Mouse (Mus musculus): ENCODE measurements around the gene Mknk2. TPM values are rescaled to one million over a fixed set of nuclear protein-coding genes. Genes with fewer than 3 reads are reported as not detected.
"Not testable (repeated sequence)": the region's sequence is repeated elsewhere in the genome, so short reads cannot be mapped to it uniquely, and the experiment has no call there.

The Mknk2 gene
- total RNA-seq, 2 experiments from 2014 or later, result 32.8 to 40.1 TPM

DNA sequence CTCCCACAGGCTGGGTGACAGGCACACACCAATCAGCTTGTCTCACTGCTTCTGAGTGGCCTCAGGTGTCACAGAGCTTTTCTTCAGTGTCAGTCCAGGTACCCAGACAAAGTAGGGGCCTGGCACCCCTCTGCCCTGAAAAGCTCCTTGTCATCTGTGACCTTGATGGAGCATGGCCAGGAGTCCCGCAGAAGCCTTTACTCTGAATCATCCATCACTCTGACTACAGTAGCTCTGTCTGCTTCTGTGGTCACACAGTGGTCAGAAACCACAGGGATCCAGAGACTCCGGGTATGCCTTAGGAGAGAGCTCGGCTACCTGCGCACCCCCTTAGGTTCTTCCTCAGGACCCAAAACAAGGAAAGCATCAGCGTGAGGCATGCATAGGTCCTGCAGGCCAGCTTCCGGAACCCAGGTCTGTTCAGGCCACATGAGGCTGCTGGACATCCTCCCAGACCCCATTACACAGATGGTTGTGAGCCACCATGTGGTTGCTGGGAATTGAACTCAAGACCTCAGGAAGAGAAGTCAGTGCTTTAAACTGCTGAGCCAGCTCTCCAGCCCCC is 24.7 kb downstream of the Mknk2 start:
- no peak for ATAC-seq (replicated peaks; ENCODE audit: poor library complexity)

DNA sequence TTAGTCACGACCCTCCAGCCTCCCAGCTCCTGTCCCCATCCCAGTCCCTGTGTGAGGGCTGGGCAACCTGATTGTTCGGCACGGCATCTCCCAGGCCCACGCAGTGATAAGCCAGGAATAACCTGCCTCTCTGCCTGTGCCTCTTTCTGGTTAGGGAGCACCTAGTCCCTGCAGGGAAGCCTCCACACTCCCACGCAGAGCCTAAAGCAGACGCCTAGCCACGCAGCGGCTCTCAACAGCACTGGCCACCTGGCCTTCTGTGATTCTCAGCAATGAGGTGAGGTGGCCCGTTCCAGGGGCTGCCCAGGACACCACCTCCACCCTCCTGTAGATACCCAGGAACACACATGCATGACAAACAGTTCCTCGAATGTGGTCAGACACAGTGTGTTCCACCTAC is 27.5 kb downstream of the Mknk2 start:
- no peak for ATAC-seq (replicated peaks; ENCODE audit: poor library complexity)

DNA sequence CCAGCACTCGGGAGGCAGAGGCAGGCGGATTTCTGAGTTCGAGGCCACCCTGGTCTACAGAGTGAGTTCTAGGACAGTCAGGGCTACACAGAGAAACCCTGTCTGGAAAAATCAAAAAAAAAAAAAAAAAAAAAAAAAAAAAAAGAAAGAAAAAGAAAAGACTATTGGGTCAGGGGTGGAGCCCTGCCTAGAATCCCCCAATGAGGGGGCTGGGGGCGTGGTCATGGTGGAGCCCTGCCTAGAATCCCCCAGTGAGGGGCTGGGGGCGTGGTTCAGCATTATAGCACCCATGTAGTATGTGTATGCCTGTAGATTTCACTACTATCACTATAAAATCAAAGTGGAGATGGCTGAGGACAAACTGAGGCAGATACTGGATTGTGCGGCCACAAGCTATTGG is 28.0 kb downstream of the Mknk2 start:
- not testable (repeated sequence) for ATAC-seq (replicated peaks; ENCODE audit: poor library complexity)

DNA sequence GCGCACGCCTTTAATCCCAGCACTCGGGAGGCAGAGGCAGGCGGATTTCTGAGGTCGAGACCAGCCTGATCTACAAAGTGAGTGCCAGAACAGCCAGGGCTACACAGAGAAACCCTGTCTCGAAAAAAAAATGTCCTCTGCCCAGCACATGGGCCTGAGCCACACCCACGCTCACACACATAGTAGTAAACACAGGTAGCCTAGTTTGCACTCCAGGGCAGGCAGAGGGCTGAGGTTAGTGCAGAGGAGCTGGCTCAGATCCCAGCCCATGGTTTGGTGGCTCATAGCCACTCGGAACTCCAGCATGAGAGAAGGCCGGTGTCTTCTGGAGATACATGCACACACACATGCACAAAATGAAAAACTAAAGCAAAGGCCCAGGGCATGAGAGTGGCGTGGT is 31.0 kb downstream of the Mknk2 start:
- ATAC-seq (replicated peaks; ENCODE audit: poor library complexity), result no peak

DNA sequence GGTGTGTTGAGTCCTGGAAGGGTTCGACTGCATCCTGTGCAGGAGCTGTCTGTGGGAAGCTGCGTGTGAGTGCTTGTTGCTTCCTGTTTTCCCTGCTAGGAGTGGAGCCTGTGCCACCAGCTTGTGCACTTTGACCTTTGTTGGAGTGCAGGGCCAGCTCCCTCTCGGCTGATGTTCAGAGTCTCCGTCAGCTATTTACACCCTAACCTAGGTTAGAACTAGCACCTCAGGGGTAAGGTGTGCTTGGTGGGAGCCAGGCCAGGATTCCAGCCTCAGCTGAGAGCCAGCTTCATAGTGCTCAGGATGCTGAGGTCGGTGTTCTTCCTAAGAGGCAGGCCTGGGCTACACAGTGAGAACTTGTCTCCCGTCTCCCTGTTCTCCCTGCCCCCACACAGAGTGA is 42.6 kb downstream of the Mknk2 start:
- ATAC-seq (replicated peaks; ENCODE audit: poor library complexity), result no peak

DNA sequence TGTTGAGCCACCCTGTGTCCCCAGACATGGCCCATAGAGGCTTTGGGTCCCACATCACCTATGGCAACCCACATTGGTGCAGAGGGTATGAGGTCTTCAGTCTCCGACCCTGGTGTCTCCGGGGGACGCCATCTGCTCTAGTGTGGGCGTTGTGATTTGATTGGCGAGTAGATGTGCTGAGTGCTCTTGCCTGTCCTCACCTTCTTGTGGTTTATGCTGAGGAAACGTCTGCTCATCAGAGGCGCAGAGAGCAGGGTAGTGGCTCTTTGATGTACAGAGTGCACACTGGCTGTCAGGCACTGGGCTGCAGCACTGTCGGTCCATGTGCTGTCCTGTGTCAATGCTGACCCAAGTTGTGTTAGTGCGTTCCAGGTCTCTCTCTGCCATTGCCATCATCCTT is 49.0 kb downstream of the Mknk2 start:
- no peak for ATAC-seq (replicated peaks; ENCODE audit: poor library complexity)

DNA sequence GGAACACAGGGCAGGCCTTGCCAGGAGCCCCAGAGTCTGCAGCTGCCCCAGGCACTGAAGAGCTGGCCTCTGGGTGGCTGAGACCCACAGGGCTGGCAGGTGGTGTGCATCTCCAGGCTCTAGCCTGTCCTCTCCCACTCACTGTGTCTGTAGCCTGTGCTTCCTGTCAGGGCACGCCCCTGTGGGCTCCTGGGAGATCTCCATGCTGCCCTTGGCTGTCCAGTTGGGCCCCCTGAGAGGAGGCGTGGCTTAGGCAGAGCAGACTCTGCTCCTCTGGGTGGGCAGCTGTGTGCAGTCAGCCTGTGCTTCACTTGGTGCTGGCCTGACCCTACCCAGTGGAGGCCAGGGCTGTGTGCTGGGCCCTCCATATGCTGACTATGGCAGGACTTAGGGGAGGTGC is 50.2 kb downstream of the Mknk2 start:
- ATAC-seq (replicated peaks; ENCODE audit: poor library complexity), result no peak

DNA sequence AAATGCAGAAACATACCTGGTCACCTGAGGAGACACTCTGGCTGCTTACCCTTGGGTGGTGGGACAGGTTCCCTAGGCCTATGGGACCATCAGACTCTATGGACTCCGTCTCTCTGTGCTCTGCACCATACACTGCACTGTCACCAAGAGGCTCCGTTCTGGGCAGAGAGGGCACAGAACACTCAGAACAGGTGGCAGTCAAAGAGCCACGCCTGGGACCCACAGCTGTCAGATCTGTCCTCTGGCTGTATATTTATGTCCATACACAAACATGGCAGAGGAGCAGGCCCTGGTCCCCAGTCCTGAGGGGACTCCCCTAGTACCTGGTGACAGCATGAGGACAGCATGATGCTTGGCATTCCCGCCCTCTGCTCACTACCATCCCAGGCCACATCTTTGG is 52.1 kb downstream of the Mknk2 start:
- no peak for ATAC-seq (replicated peaks; ENCODE audit: poor library complexity)

DNA sequence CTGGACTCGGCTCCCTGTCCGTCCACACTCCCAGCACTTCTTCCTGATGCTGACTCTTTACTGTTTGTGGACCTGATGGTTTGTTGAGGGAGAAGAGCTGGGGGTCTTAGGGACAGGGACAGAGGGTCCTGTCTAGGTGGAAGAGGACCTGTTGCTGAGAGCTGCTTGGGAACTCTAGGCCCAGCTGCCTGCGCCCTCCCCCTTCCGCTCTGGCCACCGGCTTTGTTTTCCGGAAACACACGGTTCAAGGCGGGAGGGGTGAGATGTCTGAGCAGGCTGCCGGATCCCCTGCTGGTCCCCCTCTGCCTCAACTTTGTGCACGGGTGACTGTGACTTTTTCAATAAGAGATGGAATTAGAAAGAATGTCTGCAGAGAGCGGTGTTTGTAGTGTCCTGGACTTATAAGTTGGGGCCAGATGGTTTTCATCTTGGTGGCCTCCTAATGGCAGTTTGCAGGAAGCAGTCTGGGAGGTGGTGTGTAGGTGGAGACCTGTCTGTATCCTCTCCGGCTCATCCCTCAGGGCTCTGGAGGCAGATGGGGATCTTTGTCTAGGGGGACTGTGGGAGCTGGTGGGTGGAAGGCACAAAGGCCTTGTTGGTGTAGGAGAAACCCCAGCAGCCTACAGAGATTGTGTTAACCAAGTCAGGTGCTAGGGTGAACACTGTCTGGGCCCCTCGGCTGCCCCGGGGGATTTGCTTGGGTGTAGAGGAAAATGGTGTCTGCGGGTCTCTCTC is 54.3 kb downstream of the Mknk2 start:
- peak; percentile 21 for ATAC-seq (replicated peaks; ENCODE audit: poor library complexity)

DNA sequence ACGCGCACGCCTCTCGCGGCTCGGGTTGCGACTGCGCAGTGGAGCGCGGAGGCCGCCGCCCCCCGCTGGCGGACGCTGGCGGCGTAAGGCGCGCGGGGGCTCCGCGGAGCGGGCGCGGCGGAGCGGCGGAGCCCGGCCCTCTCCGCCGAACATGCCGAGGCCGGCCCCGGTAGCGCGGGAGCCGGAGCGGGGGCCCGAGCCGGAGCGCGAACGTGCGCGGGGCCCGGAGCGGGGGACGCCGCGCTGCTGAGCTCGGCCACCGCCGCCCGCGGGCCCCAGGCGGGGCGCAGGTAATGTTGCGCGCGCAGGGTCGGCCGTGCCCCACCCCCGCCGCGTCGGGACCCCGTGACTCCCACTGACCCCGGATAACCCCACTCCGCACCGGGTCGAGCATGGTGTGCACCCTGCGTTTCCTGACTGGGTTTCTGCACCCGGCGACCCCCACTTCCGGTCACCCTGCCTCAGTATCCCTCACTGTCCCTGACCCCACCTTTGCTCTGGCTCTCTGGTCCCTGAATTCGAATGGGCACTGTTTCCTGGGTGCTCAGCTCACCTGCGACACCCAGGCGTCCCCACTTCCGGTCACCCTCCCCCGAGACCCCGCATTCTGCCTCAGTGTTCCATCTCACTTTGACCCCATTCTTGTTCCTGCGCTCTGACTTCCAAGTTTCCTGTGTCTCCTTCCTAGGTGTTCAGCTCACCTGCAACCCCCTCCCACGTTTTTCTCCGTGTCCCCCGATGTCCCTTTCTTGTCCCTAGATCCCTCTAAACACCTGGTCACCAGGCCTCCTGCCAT is 55.1 kb downstream of the Mknk2 start, which contains the start of gene Csnk1g2:
TSS of gene Csnk1g2 (plus strand) at position 178 of the 796 bp plus-strand sequence.
- 0 out of 2 replicates have a peak, but pooled peaks have one; percentile 13 for ATAC-seq (replicated peaks; ENCODE audit: poor library complexity)

DNA sequence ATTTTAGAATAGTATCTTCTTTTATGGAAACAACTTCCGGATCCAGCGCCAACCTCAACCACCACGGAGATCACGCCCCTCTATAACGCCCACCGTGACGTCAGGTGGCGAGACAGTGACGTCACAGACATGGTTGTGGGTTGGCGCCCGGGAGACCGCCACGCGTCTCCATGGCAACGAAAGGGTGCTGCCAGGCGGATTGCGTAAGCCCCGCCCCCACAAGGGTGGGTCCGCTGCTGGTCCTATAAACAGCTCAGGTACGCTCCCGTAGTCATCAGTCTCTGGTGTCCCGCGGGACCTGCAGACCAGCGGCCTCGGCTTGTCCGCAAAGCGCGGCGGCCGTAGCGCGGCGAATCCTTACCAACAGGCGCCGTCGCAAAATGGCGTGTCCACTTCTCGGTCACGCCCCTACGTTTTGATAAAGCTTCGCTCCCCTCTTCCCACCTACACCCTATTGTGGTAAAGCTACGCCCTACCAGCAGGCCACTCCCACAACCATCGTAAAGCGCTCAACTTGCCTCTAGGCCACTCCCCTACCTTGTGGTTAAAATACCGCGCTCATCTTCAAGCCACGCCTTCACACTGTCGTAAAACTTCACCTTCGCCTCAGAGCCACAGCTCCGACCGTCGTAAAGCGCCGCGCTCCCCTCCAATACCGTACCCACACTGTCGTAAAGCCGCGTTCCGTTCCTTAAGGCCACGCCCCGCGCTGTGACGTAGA is 55.8 kb downstream of the Mknk2 start:
- ATAC-seq (replicated peaks; ENCODE audit: poor library complexity), result peak; percentile 82

DNA sequence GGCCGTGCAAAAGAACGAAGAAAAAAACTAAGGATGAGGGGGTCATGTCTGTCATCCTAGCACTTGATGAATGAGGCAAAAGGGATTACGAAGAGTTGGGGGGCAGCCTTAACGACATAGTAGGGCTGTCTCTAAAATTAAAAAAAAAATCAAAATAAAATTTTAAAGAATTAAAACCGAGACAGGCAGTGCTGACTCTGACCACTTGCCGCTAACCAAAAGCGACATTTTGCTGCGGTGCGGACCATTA is 56.3 kb downstream of the Mknk2 start:
- ATAC-seq (replicated peaks; ENCODE audit: poor library complexity), result no peak

DNA sequence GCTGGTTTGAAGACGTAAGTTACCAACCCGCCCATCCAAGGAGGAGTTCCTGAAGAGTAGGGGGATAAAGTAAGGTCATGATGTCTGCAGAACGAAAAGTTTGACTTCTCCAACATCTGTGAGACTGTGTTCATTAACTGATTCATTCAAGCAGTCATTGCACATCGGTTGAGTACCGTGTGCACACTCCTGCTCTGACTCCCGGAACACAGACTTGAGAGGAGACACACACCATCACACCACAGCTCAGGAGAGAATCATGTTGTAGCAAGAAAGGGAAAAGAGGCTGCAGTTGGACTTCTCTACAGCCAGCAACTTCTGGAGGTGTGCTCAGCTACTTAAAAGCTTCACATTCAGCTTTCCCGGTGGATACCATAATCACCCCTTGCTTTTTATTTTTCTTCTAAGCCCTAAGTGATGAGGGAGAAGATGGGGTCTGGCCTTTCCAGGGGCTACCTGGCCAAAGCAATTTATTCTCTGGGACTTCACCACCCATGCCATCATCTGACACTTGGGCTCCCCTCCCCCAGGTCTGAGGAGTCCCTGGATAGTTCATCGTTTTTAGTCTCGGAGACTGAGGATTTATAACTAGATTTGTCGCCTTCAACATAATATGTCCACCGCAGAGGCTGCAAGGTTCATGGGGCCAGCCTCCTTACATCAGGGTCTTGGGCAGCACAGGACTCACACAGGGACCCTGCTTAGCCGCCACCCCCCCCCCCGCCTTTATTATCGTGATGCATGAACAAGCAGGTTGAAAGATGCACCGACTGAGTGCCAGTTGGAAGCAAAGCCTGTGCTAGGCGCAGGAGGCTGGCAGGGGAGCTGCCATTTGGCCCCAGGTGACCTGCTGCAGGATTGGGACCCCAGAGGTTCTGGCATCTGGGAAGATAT is 56.9 kb downstream of the Mknk2 start:
- no peak for ATAC-seq (replicated peaks; ENCODE audit: poor library complexity)

DNA sequence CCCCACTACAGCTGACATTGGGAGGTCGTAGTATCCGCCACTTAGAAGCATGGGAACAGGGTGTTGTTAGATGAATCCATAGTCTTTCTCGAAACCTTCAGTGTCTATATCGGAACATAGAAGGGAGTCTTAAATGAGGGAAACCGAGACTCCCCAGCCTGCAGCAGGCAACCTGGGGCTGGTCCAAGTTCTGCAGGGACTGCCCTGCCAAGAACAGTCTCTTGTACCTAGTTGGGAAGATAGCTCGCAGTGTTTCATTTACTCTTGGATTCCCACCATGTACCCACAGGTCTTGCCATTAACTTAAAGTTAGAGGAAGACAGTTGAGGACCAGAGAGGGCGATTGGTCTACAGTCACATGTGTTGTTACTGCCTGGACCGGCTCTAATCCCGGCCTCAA is 57.5 kb downstream of the Mknk2 start:
- no peak for ATAC-seq (replicated peaks; ENCODE audit: poor library complexity)

DNA sequence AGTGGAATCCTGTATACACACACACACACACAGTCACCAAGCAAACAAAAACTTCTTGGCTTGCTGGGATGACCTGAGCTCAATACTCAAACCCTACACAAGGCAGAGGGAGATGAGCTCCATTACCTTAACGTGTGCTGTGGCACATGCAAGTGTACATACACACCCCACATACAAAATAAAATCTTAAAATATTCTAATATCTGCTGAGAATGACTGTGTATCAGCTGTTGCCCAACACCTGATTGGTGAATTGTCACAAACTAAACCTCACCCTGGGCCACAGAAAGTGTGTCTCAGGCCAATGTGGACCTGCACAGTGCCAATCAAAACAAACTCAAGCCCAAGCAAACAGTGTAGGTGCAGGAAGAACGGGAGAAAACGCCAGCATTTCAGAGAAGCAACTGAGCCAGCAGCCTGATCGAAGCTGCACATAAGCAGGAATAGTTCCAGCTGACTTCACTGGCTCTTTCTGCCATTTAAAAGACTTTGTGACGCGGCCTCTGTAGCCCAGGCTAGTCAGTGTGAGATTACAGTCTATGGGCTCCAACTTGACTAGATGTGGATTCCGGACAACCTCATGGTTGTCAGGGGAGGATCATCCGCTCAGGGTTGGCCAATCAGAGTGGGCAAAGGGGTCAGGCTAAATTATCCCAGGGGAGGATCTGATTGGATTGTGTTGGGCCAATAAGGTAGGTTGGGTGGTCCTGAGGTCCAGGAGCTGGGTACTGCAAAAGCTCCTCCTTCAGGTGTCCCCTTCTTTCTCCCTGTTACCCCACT is 58.3 kb downstream of the Mknk2 start:
- no peak for ATAC-seq (replicated peaks; ENCODE audit: poor library complexity)

DNA sequence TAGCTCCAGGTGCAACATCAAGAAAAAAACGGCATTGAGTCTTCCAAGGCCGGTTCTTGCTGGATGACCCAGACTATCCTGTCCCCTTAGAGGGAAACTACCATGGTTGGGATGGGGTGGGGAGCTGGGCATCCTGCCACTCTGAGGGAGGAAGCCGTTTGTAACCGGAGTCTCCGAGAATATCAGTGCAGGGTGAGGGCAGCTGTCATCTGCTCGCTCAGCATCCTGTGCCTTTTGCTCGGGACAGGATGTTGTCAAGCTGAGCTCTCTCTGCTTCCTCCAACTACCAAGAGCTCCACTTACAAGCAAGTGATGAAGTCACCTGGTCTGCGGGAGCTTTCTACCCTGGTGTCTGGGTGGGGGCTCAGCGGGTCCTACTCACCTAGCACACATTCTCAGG is 59.7 kb downstream of the Mknk2 start:
- ATAC-seq (replicated peaks; ENCODE audit: poor library complexity), result no peak

All from megakaryocyte progenitor cell, adult 5-6 weeks (primary cell).